In genomic region chr11:70029829-70030550, GRCm38 (mm10) we compare ENCODE assay signal across 9 mouse cellular contexts. TPM values are rescaled to one million over a fixed set of nuclear protein-coding genes. Genes with fewer than 3 reads are reported as not detected.
A peak's percentile ranks its signal among the peaks of the same experiment; 100 is the strongest.
DNase-seq lines count a peak whose midpoint lies in the region; ATAC-seq and TF ChIP-seq lines count a peak whose summit lies in the region.
"Had no signal": no experiment of that assay in that cellular context is flagged by ENCODE, and none has a peak within 500 bp of the region (broad histone marks: within the 10 kb centered on the region; RNA-seq: fewer than 3 reads in every experiment).

No protein-coding gene starts in this region.

- no peak for DNase-seq in gastrocnemius, adult 2 months
- no peak for DNase-seq in gastrocnemius, postnatal 14 days
- DNase-seq in neural tube, embryonic 11.5 days (ENCODE audit: low spot score) = no peak
- no peak for DNase-seq in neural tube, embryonic 10.5 days (ENCODE audit: extremely low spot score, low spot score)
- no peak for DNase-seq in limb, embryonic 14.5 days (ENCODE audit: low spot score)
- DNase-seq in stomach, postnatal 0 days (ENCODE audit: low spot score) = no peak
- DNase-seq in frontal cortex, adult 2 months (ENCODE audit: extremely low spot score in 1 of 2, low spot score in 1 of 2) = no peak
- no peak for DNase-seq in lung, adult 2 months
- DNase-seq: kidney, adult 18-20 months had no signal

- 35% methylated on average over 11 of the region's 11 CpGs for WGBS in neural tube, embryonic 11.5 days
- 43% methylated on average over 10 of the region's 11 CpGs for WGBS in limb, embryonic 14.5 days
- 38% methylated on average over 11 of the region's 11 CpGs for WGBS in stomach, postnatal 0 days
- 44% methylated on average over 11 of the region's 11 CpGs for WGBS in lung, adult 2 months

- peak overlapping the region; percentile 82 for H3K27ac ChIP-seq in gastrocnemius, adult 2 months
- peak overlapping the region; percentile 77 for H3K27ac ChIP-seq in neural tube, embryonic 11.5 days (ENCODE audit: low read depth, low read length)
- H3K27ac ChIP-seq in limb, embryonic 14.5 days (replicated peaks; ENCODE audit: low read depth, low read length) = peak overlapping the region; percentile 83
- no peak overlapping the region for H3K27ac ChIP-seq in stomach, postnatal 0 days (replicated peaks)

- no peak for TF ChIP-seq EP300 in stomach, postnatal 0 days (optimal IDR thresholded peaks at IDR 0.05)

- peak overlapping the region; percentile 69 for H3K4me3 ChIP-seq in gastrocnemius, adult 2 months
- peak overlapping the region; percentile 27 for H3K4me3 ChIP-seq in neural tube, embryonic 11.5 days (ENCODE audit: low read depth, low read length)
- H3K4me3 ChIP-seq in limb, embryonic 14.5 days (replicated peaks; ENCODE audit: low read length) = peak overlapping the region; percentile 23
- no peak overlapping the region for H3K4me3 ChIP-seq in stomach, postnatal 0 days (ENCODE audit: low read depth, low read length)
- no peak overlapping the region for H3K4me3 ChIP-seq in lung, adult 2 months (replicated peaks; ENCODE audit: extremely low read depth, low read depth, low read length)

- ATAC-seq in neural tube, embryonic 11.5 days (ENCODE audit: insufficient read depth, low FRiP score, low TSS enrichment) = peak; percentile 42
- no peak for ATAC-seq in limb, embryonic 14.5 days (ENCODE audit: low FRiP score, low read depth)
- 0 out of 2 replicates have a peak, but pooled peaks have one; percentile 1 for ATAC-seq in stomach, postnatal 0 days (ENCODE audit: low FRiP score, low TSS enrichment)

- intact Hi-C loops in gastrocnemius, adult 2 months (cut with DNase I) = no loop called here
- intact Hi-C loops in gastrocnemius, postnatal 14 days (cut with DNase I; ENCODE audit: low total_unique reads) = no loop called here

- no peak for TF ChIP-seq POLR2A in limb, embryonic 14.5 days (IDR thresholded peaks at IDR 0.05; ENCODE audit: borderline replicate concordance, extremely low read depth, insufficient read depth, insufficient read length)
- TF ChIP-seq POLR2A in lung, adult 2 months (IDR thresholded peaks at IDR 0.05; ENCODE audit: borderline replicate concordance, extremely low read depth, low read depth, low read length) = no peak

- peaks cover 8% of the 10 kb centered on the region for H3K36me3 ChIP-seq in neural tube, embryonic 11.5 days (ENCODE audit: control insufficient read depth, insufficient read depth, low read length)
- H3K36me3 ChIP-seq in limb, embryonic 14.5 days (ENCODE audit: control insufficient read depth, insufficient read depth, low read length) = peaks cover 41% of the 10 kb centered on the region
- H3K36me3 ChIP-seq in stomach, postnatal 0 days (ENCODE audit: control insufficient read depth, insufficient read depth, low read length) = peaks cover 7% of the 10 kb centered on the region

- H3K4me2 ChIP-seq in neural tube, embryonic 11.5 days (ENCODE audit: low read depth) = peak overlapping the region; percentile 62
- peak overlapping the region; percentile 50 for H3K4me2 ChIP-seq in limb, embryonic 14.5 days (replicated peaks; ENCODE audit: low read depth, low read length, severe bottlenecking)
- peak overlapping the region; percentile 45 for H3K4me2 ChIP-seq in stomach, postnatal 0 days (replicated peaks; ENCODE audit: low read depth)

- peak overlapping the region; percentile 35; the same call in 1 of the 2 replicates for H3K9ac ChIP-seq in neural tube, embryonic 11.5 days (ENCODE audit: low read length)
- peak overlapping the region; percentile 36; the same call in 1 of the 2 replicates for H3K9ac ChIP-seq in limb, embryonic 14.5 days (ENCODE audit: low read depth, low read length, severe bottlenecking)
- no peak overlapping the region for H3K9ac ChIP-seq in stomach, postnatal 0 days (ENCODE audit: low read length)

- no peaks in the 10 kb centered on the region for H3K9me3 ChIP-seq in neural tube, embryonic 11.5 days (ENCODE audit: control insufficient read depth, low read length)
- no peaks in the 10 kb centered on the region for H3K9me3 ChIP-seq in limb, embryonic 14.5 days (ENCODE audit: control insufficient read depth, low read length)
- H3K9me3 ChIP-seq in stomach, postnatal 0 days (ENCODE audit: control insufficient read depth, low read length) = no peaks in the 10 kb centered on the region

- H3K4me1 ChIP-seq in neural tube, embryonic 11.5 days (ENCODE audit: control insufficient read depth, insufficient read depth, low read length) = peaks cover 39% of the 10 kb centered on the region
- peaks cover 46% of the 10 kb centered on the region for H3K4me1 ChIP-seq in limb, embryonic 14.5 days (ENCODE audit: control insufficient read depth, insufficient read depth, low read length)
- H3K4me1 ChIP-seq in stomach, postnatal 0 days (replicated peaks; ENCODE audit: control insufficient read depth, insufficient read depth) = peaks cover 7% of the 10 kb centered on the region; the same call in 1 of the 2 replicates
- peaks cover 9% of the 10 kb centered on the region; the same call in 1 of the 2 replicates for H3K4me1 ChIP-seq in lung, adult 2 months (ENCODE audit: control insufficient read depth, insufficient read depth, low read length)

- TF ChIP-seq CTCF in gastrocnemius, adult 2 months (IDR thresholded peaks at IDR 0.05) = no peak
- no peak for TF ChIP-seq CTCF in stomach, postnatal 0 days (IDR thresholded peaks at IDR 0.05; ENCODE audit: low read depth)
- TF ChIP-seq CTCF in lung, adult 2 months (IDR thresholded peaks at IDR 0.05; ENCODE audit: insufficient read depth, low read length) = no peak

- H3K27me3 ChIP-seq in neural tube, embryonic 11.5 days (ENCODE audit: control insufficient read depth, insufficient read depth, low read length) = no peaks in the 10 kb centered on the region
- no peaks in the 10 kb centered on the region for H3K27me3 ChIP-seq in limb, embryonic 14.5 days (ENCODE audit: control insufficient read depth, insufficient read depth, low read length)
- H3K27me3 ChIP-seq in stomach, postnatal 0 days (ENCODE audit: control insufficient read depth, insufficient read depth, low read length) = no peaks in the 10 kb centered on the region

RNA-seq across cellular contexts. Expression of gene Dlg4, which starts 13.2 kb away (rescaled TPM):
- 1 to 10 TPM; 3.2 to 5.2 TPM for total RNA-seq in gastrocnemius, adult 2 months (2021)
- total RNA-seq in gastrocnemius, postnatal 14 days (2021) = 1 to 10 TPM; 8.7 to 9.2 TPM
- 14.6 and 15.0 TPM in 2 replicates for polyA plus RNA-seq in neural tube, embryonic 11.5 days (2014; fragmentation: Nextera tagmentation; extraction: Ambion mirVana)
- 89.6 and 99.8 TPM in 2 replicates for polyA plus RNA-seq in limb, embryonic 14.5 days (2012; rRNA removed)
- 9.7 and 10.0 TPM in 2 replicates for polyA plus RNA-seq in limb, embryonic 14.5 days (2014; fragmentation: Nextera tagmentation; extraction: Ambion mirVana)
- 2.6 and 3.9 TPM in 2 replicates for polyA plus RNA-seq in stomach, postnatal 0 days (2015; fragmentation: Nextera tagmentation; extraction: Ambion mirVana)
- 697 and 762 TPM in 2 replicates for polyA plus RNA-seq in frontal cortex, adult 2 months (2012; rRNA removed)
- polyA plus RNA-seq in lung, adult 2 months (2012; rRNA removed) = 28.0 and 33.7 TPM in 2 replicates

RNA-seq across cellular contexts. Expression of gene Acadvl, which starts 14.8 kb away (rescaled TPM):
- total RNA-seq in gastrocnemius, adult 2 months (2021) = 100 to 1,000 TPM; 266 to 502 TPM
- 100 to 1,000 TPM; 266 to 408 TPM for total RNA-seq in gastrocnemius, postnatal 14 days (2021)
- 49.3 and 54.1 TPM in 2 replicates for polyA plus RNA-seq in neural tube, embryonic 11.5 days (2014; fragmentation: Nextera tagmentation; extraction: Ambion mirVana)
- polyA plus RNA-seq in limb, embryonic 14.5 days (2012; rRNA removed) = 52.9 and 55.4 TPM in 2 replicates
- 71.8 and 77.0 TPM in 2 replicates for polyA plus RNA-seq in limb, embryonic 14.5 days (2014; fragmentation: Nextera tagmentation; extraction: Ambion mirVana)
- 136 and 143 TPM in 2 replicates for polyA plus RNA-seq in stomach, postnatal 0 days (2015; fragmentation: Nextera tagmentation; extraction: Ambion mirVana)
- 69.8 and 74.0 TPM in 2 replicates for polyA plus RNA-seq in frontal cortex, adult 2 months (2012; rRNA removed)
- polyA plus RNA-seq in lung, adult 2 months (2012; rRNA removed) = 63.1 and 88.6 TPM in 2 replicates

RNA-seq across cellular contexts. Expression of gene Asgr1, which starts 23.9 kb away (rescaled TPM):
- not detected for total RNA-seq in gastrocnemius, adult 2 months (2021)
- total RNA-seq in gastrocnemius, postnatal 14 days (2021) = not detected
- 0.41 TPM in 1 of 2 replicates, not detected in the other for polyA plus RNA-seq in neural tube, embryonic 11.5 days (2014; fragmentation: Nextera tagmentation; extraction: Ambion mirVana)
- polyA plus RNA-seq in limb, embryonic 14.5 days (2012; rRNA removed) = 1.6 and 2.3 TPM in 2 replicates
- polyA plus RNA-seq in limb, embryonic 14.5 days (2014; fragmentation: Nextera tagmentation; extraction: Ambion mirVana) = 0.99 and 1.2 TPM in 2 replicates
- polyA plus RNA-seq in stomach, postnatal 0 days (2015; fragmentation: Nextera tagmentation; extraction: Ambion mirVana) = 0.70 and 0.83 TPM in 2 replicates
- 2.4 and 3.6 TPM in 2 replicates for polyA plus RNA-seq in frontal cortex, adult 2 months (2012; rRNA removed)
- polyA plus RNA-seq in lung, adult 2 months (2012; rRNA removed) = 2.4 and 4.9 TPM in 2 replicates

RNA-seq across cellular contexts. Expression of gene Dvl2, which starts 29.6 kb away (rescaled TPM):
- 1 to 10 TPM; 3.6 to 5.0 TPM for total RNA-seq in gastrocnemius, adult 2 months (2021)
- total RNA-seq in gastrocnemius, postnatal 14 days (2021) = 1 to 10 TPM; 5.1 to 7.8 TPM
- 35.8 and 39.0 TPM in 2 replicates for polyA plus RNA-seq in neural tube, embryonic 11.5 days (2014; fragmentation: Nextera tagmentation; extraction: Ambion mirVana)
- 65.4 and 81.0 TPM in 2 replicates for polyA plus RNA-seq in limb, embryonic 14.5 days (2012; rRNA removed)
- 40.3 and 47.0 TPM in 2 replicates for polyA plus RNA-seq in limb, embryonic 14.5 days (2014; fragmentation: Nextera tagmentation; extraction: Ambion mirVana)
- 9.8 and 11.1 TPM in 2 replicates for polyA plus RNA-seq in stomach, postnatal 0 days (2015; fragmentation: Nextera tagmentation; extraction: Ambion mirVana)
- 34.9 and 35.3 TPM in 2 replicates for polyA plus RNA-seq in frontal cortex, adult 2 months (2012; rRNA removed)
- polyA plus RNA-seq in lung, adult 2 months (2012; rRNA removed) = 16.7 and 20.8 TPM in 2 replicates

RNA-seq across cellular contexts. Expression of gene Phf23, which starts 34.4 kb away (rescaled TPM):
- 10 to 100 TPM; 19.2 to 21.8 TPM for total RNA-seq in gastrocnemius, adult 2 months (2021)
- 10 to 100 TPM; 20.4 to 20.7 TPM for total RNA-seq in gastrocnemius, postnatal 14 days (2021)
- polyA plus RNA-seq in neural tube, embryonic 11.5 days (2014; fragmentation: Nextera tagmentation; extraction: Ambion mirVana) = 54.4 and 57.6 TPM in 2 replicates
- polyA plus RNA-seq in limb, embryonic 14.5 days (2012; rRNA removed) = 66.7 and 69.2 TPM in 2 replicates
- polyA plus RNA-seq in limb, embryonic 14.5 days (2014; fragmentation: Nextera tagmentation; extraction: Ambion mirVana) = 51.7 and 60.5 TPM in 2 replicates
- polyA plus RNA-seq in stomach, postnatal 0 days (2015; fragmentation: Nextera tagmentation; extraction: Ambion mirVana) = 34.4 and 38.5 TPM in 2 replicates
- polyA plus RNA-seq in frontal cortex, adult 2 months (2012; rRNA removed) = 38.9 and 42.2 TPM in 2 replicates
- polyA plus RNA-seq in lung, adult 2 months (2012; rRNA removed) = 15.0 and 22.9 TPM in 2 replicates

Comparison
In these comparisons a context has a peak if more than half of its experiments do, and no peak if none do; other contexts are left out.
1. H3K4me3 ChIP-seq: peak in gastrocnemius, adult 2 months (single experiment), neural tube, embryonic 11.5 days (single experiment) and limb, embryonic 14.5 days (single experiment); none in stomach, postnatal 0 days (single experiment) and lung, adult 2 months (single experiment).
2. Peak in every context shown above with its lines, with median percentiles within 50 percentile points of each other: H3K4me2 ChIP-seq.